Mouse (Mus musculus) limb, embryonic 14.5 days (tissue): ENCODE results near the gene Gcnt3. TPM values are rescaled to one million over a fixed set of nuclear protein-coding genes. Genes with fewer than 3 reads are reported as not detected.

ENCODE experiments used
- ATAC-seq: fragments of 200-750 bp; cut with Nextera tagmentation; 2 replicates; pipeline ENCODE4 v1.8.0; 2017; ENCODE audit warnings: low read depth, moderate number of reproducible peaks, moderate TSS enrichment; ENCODE audit not compliant: low FRiP score
- DNase-seq: peaks from one replicate; pipeline ENCODE4 v3.0.0-alpha.2; 2015; ENCODE audit warnings: low spot score
- H3K27ac ChIP-seq: fragments of 300-500 bp; sonication (generic); replicated peaks from 2 replicates; pipeline ENCODE4 v1.5.1; 2014; ENCODE audit warnings: low read depth, mild to moderate bottlenecking, low read length, moderate library complexity, mixed read lengths
- H3K27me3 ChIP-seq: fragments of 300-500 bp; sonication (generic); 2 replicates; pipeline ENCODE4 v1.6.1; 2014; ENCODE audit warnings: low read length, mixed read lengths; ENCODE audit not compliant: control insufficient read depth, insufficient read depth
- H3K36me3 ChIP-seq: fragments of 300-500 bp; sonication (generic); 2 replicates; pipeline ENCODE4 v1.6.1; 2014; ENCODE audit warnings: mild to moderate bottlenecking, low read length, moderate library complexity, mixed read lengths; ENCODE audit not compliant: control insufficient read depth, insufficient read depth
- H3K4me1 ChIP-seq: fragments of 300-500 bp; sonication (generic); 2 replicates; pipeline ENCODE4 v1.6.1; 2014; ENCODE audit warnings: antibody characterized with exemption, low read length, mixed read lengths; ENCODE audit not compliant: control insufficient read depth, insufficient read depth
- H3K4me2 ChIP-seq: fragments of 300-500 bp; sonication (generic); replicated peaks from 2 replicates; pipeline ENCODE4 v1.6.1; 2014; ENCODE audit warnings: low read depth, mild to moderate bottlenecking, low read length, moderate library complexity; ENCODE audit not compliant: severe bottlenecking
- H3K4me3 ChIP-seq: fragments of 300-500 bp; sonication (generic); replicated peaks from 2 replicates; pipeline ENCODE4 v1.5.1; 2014; ENCODE audit warnings: low read length
- H3K9ac ChIP-seq: fragments of 300-500 bp; sonication (generic); 2 replicates; pipeline ENCODE4 v1.6.1; 2014; ENCODE audit warnings: mild to moderate bottlenecking, low read depth, low read length, moderate library complexity; ENCODE audit not compliant: severe bottlenecking
- H3K9me3 ChIP-seq: fragments of 300-500 bp; sonication (generic); 2 replicates; pipeline ENCODE4 v1.6.1; 2016; ENCODE audit warnings: low read length; ENCODE audit not compliant: control insufficient read depth
- POLR2A ChIP-seq: fragments of 200-500 bp; IDR thresholded peaks from 2 replicates; pipeline ENCODE4 v1.8.0; 2012; ENCODE audit warnings: inconsistent platforms, mild to moderate bottlenecking, moderate library complexity, borderline replicate concordance; ENCODE audit not compliant: insufficient read depth, insufficient read length; ENCODE audit errors: extremely low read depth
- WGBS: fragments of 180-500 bp; shearing (Covaris S2); extraction: QIAGEN DNeasy Blood & Tissue Kit; methylation state at CpG from one replicate; pipeline ENCODE4 v1.1.7; 2014; 5-methylcytosine and 5-hydroxymethylcytosine counted together
- polyA plus RNA-seq, 2 experiments: library from polyadenylated mRNA; depleted of rRNA in 1 of 2; stranded (reverse) in 1 of 2; unstranded in 1 of 2; fragments of >200 nt; fragmentation: Nextera tagmentation in 1 of 2; extraction: Ambion mirVana in 1 of 2; gene quantifications; 2 replicates each; pipeline versions ENCODE4 v1.2.1 to v1.2.3; 2012 to 2014

The Gcnt3 gene
- polyA plus RNA-seq, 2 experiments = 0.03 to 0.06 TPM

DNA sequence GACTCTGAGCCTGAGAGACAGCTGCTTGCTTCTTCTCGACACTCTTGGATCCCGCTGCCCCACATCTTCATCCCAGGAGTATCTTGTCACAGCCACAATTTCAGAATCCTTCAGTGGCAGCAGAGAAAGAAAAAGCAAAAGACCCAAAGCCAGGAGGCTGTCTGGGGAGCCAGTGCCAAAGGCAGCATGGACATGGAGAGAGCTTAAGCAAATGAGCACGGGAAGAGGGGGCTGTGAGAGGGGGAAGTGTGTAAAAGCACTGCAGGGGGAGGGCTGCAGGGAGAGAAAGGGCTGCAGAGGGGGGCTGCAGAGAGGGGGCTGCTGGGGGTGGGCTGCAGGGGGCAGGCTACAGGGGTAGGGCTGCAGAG is 11.5 kb upstream of the Gcnt3 start:
- Histone ChIP-seq H3K9me3 (no peaks in the 10 kb centered on the region), H3K27me3 (no peaks in the 10 kb centered on the region), H3K4me1 (peaks cover 25% of the 10 kb centered on the region; the same call in 1 of the 2 replicates), H3K4me3 (no peak overlapping the region), H3K9ac (no peak overlapping the region), H3K36me3 (no peaks in the 10 kb centered on the region), H3K27ac (peak overlapping the region; percentile 46; the same call in 1 of the 2 replicates), H3K4me2 (no peak overlapping the region)
- no peak for ATAC-seq
- DNase-seq = no peak
- no peak for TF ChIP-seq POLR2A
- WGBS = 41% methylated on average over 3 of the region's 3 CpGs

DNA sequence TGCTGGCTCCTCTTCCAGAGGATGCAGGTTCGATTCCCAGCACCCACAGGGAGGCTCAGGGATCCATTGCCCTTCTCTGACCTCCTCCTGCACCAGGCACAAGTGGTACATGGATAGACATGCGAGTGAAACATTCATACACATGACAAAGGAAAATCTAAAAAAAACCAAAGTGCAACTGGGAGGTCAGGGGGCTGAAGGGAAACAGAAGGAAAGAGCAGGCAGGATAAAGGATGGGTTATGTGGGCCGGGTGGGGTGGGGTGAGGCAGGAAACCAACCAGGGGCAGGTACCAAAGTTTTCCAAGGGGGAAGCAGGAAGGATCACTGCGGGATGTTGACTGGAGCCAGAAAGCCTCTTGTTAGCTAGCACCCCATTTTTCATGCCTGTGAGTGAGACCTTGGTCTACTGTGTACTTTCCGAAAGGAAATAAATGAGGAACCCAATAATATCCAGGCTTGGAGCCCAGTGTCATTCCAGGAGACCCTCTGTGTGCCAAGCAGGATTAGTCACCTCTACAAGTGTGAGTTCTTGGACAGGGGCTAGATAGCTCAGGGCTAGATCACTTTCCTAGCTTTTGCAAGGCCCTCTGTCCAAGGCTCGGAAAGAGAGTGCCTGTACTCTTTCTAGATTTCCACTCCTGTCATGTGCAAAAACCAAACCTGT is 11.0 kb upstream of the Gcnt3 start:
- DNase-seq = peak; percentile 16

DNA sequence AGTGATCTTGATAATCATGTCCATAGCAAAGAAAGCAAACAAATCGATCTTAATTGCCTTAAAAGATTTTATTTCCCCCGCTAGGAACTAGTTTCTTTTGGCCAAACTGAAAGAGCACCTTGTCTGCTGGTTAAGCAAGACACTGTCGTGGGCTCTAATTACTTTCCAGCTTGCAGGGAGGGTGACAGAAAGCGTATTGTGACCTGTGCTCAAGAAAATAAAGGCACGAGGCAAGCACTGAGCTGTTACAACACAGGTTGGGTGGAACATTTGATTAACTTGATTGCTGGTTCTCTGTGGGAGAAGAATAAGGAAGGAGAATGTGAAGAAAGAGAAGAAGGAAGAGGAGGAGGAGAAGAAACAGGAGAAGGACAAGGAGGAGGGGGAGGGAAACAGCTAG is 10.4 kb upstream of the Gcnt3 start:
- H3K9ac ChIP-seq = no peak overlapping the region
- H3K27me3 ChIP-seq = no peaks in the 10 kb centered on the region
- DNase-seq (no peak), ATAC-seq (no peak)
- peaks cover 25% of the 10 kb centered on the region; the same call in 1 of the 2 replicates for H3K4me1 ChIP-seq
- H3K4me2 ChIP-seq = no peak overlapping the region
- H3K4me3 ChIP-seq = no peak overlapping the region
- TF ChIP-seq POLR2A = no peak
- 29% methylated on average over 5 of the region's 5 CpGs for WGBS
- H3K36me3 ChIP-seq = no peaks in the 10 kb centered on the region
- no peak overlapping the region for H3K27ac ChIP-seq
- H3K9me3 ChIP-seq = no peaks in the 10 kb centered on the region

More for the DNA sequence above, 11.0 kb upstream of the Gcnt3 start:
- peak overlapping the region; percentile 46; the same call in 1 of the 2 replicates for H3K27ac ChIP-seq
- ATAC-seq = no peak
- no peak overlapping the region for H3K4me3 ChIP-seq
- no peak overlapping the region for H3K9ac ChIP-seq
- no peaks in the 10 kb centered on the region for H3K27me3 ChIP-seq
- no peaks in the 10 kb centered on the region for H3K9me3 ChIP-seq
- no peaks in the 10 kb centered on the region for H3K36me3 ChIP-seq
- no peak overlapping the region for H3K4me2 ChIP-seq
- peaks cover 25% of the 10 kb centered on the region; the same call in 1 of the 2 replicates for H3K4me1 ChIP-seq
- TF ChIP-seq POLR2A = no peak
- 53% methylated on average over 6 of the region's 6 CpGs for WGBS

DNA sequence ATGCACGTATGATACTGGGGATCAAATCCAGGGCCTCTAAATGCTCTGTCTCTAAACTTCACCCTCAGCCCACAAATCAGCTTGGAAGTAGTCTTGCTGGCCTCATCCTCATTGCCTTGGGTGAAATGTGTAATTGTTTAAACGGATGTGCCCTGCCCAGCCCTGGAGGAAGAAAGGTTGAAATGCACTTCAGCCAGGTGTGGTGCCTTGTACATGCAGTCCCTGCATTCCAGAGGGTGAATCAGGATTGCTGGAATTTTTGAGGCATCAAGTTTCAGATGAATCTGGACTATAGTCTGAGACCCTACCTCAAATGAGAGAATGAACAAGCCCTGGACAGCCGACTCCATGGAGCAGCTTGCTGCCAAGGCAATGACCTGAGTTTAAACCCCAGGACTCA is 10.0 kb upstream of the Gcnt3 start:
- Histone ChIP-seq H3K36me3 (no peaks in the 10 kb centered on the region), H3K4me2 (no peak overlapping the region), H3K9me3 (no peaks in the 10 kb centered on the region), H3K27ac (0 out of 2 replicates have a peak overlapping the region, but pooled peaks have one; percentile 5), H3K4me3 (no peak overlapping the region), H3K4me1 (peaks cover 25% of the 10 kb centered on the region; the same call in 1 of the 2 replicates), H3K9ac (no peak overlapping the region), H3K27me3 (no peaks in the 10 kb centered on the region)
- no peak for DNase-seq
- 39% methylated on average over 3 of the region's 3 CpGs for WGBS
- no peak for TF ChIP-seq POLR2A
- ATAC-seq = no peak

DNA sequence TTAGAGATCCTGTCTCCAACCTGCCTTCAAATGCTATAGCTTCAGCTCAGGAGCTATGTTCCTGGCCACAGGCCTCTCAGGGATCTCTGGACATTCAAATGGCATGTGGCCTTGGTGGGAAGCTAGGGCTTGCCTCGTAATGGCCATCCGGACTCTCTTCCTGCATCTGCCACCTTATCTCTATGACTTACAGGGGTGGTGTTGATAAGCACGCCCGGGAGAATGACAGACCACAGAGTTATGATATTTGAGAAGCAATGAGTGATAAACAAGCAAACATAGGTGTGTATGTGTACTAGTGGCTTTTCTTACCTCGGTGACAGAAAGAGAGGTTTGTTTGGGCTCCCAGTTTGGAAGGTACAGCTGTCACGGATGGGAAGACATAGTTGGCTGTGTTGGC is 8.4 kb upstream of the Gcnt3 start:
- DNase-seq (no peak), ATAC-seq (no peak)
- no peak for TF ChIP-seq POLR2A
- Histone ChIP-seq H3K27ac (no peak overlapping the region), H3K4me2 (no peak overlapping the region), H3K4me1 (peaks cover 25% of the 10 kb centered on the region; the same call in 1 of the 2 replicates), H3K9ac (no peak overlapping the region), H3K9me3 (no peaks in the 10 kb centered on the region), H3K27me3 (no peaks in the 10 kb centered on the region), H3K4me3 (no peak overlapping the region), H3K36me3 (no peaks in the 10 kb centered on the region)
- WGBS = 90% methylated on average over 6 of the region's 6 CpGs
